9 mouse cellular contexts compared by ENCODE assay signal in the genomic region with DNA sequence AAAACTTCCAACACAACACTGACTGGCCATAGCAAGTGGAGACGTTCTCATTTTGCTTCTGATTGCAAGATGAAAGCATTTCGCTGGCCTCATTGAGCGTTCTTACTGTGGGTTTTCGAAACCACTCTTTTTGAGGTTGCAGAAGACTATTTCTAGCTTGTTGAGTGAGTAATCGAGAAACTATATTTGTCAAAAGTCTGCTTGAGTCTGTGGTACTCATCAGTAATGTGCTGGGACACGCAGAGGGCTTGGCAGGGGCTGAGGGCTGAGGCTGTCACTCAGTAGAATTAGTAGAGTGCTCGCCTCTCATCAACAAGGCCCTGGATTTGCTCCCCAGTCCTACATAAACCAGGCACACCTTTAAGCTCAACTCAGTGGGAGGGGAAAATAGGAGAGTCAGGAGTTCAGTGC. TPM values are rescaled to one million over a fixed set of nuclear protein-coding genes. Genes with fewer than 3 reads are reported as not detected.
DNase-seq lines count a peak whose midpoint lies in the region; ATAC-seq and TF ChIP-seq lines count a peak whose summit lies in the region.
"Had no signal": no experiment of that assay in that cellular context is flagged by ENCODE, and none has a peak within 500 bp of the region (broad histone marks: within the 10 kb centered on the region; RNA-seq: fewer than 3 reads in every experiment).

No protein-coding gene starts in this region.

- peak; percentile 28; the same call in 1 of the 2 replicates for ATAC-seq in embryonic facial prominence, embryonic 14.5 days (ENCODE audit: low read depth)
- no peak for ATAC-seq in liver, postnatal 0 days

- intact Hi-C loops in left cerebral cortex, postnatal 10 days (cut with DNase I) = loop anchor here (5.0 kb wide), 1 partner anchor 81 kb away; no protein-coding TSS in a partner anchor

- no peak for TF ChIP-seq EP300 in liver, postnatal 0 days (IDR thresholded peaks at IDR 0.05; ENCODE audit: low read depth)

- WGBS in embryonic facial prominence, embryonic 14.5 days = 64% methylated on average over 7 of the region's 7 CpGs
- 75% methylated on average over 7 of the region's 7 CpGs for WGBS in liver, postnatal 0 days (ENCODE audit: insufficient replicate concordance)

- peak overlapping the region; percentile 66; the same call in 1 of the 2 replicates for H3K27ac ChIP-seq in embryonic facial prominence, embryonic 14.5 days (replicated peaks; ENCODE audit: low read depth, low read length)
- H3K27ac ChIP-seq in liver, postnatal 0 days (ENCODE audit: low read depth) = peak overlapping the region; percentile 87
- H3K27ac ChIP-seq: hindbrain, embryonic 15.5 days had no signal

- TF ChIP-seq CTCF in liver, postnatal 0 days (IDR thresholded peaks at IDR 0.05; ENCODE audit: low read depth) = no peak

- no peak overlapping the region for H3K9ac ChIP-seq in embryonic facial prominence, embryonic 14.5 days (ENCODE audit: low read depth, low read length)
- no peak overlapping the region for H3K9ac ChIP-seq in liver, postnatal 0 days (replicated peaks)
- H3K9ac ChIP-seq: hindbrain, embryonic 15.5 days had no signal

- no peak overlapping the region for H3K4me3 ChIP-seq in embryonic facial prominence, embryonic 14.5 days (ENCODE audit: low read depth, low read length)
- no peak overlapping the region for H3K4me3 ChIP-seq in liver, postnatal 0 days (ENCODE audit: low read depth, low read length)
- H3K4me3 ChIP-seq: hindbrain, embryonic 15.5 days had no signal

- H3K27me3 ChIP-seq in embryonic facial prominence, embryonic 14.5 days (replicated peaks; ENCODE audit: control insufficient read depth, insufficient read depth, low read length) = no peaks in the 10 kb centered on the region
- no peaks in the 10 kb centered on the region for H3K27me3 ChIP-seq in liver, postnatal 0 days (ENCODE audit: insufficient read depth, low read length)
- H3K27me3 ChIP-seq: hindbrain, embryonic 15.5 days had no signal

- no peaks in the 10 kb centered on the region for H3K36me3 ChIP-seq in embryonic facial prominence, embryonic 14.5 days (ENCODE audit: control insufficient read depth, insufficient read depth, low read length)
- no peaks in the 10 kb centered on the region for H3K36me3 ChIP-seq in liver, postnatal 0 days (replicated peaks; ENCODE audit: insufficient read depth, low read length)

- no peaks in the 10 kb centered on the region for H3K9me3 ChIP-seq in embryonic facial prominence, embryonic 14.5 days (ENCODE audit: control insufficient read depth, low read length)
- no peaks in the 10 kb centered on the region for H3K9me3 ChIP-seq in liver, postnatal 0 days (ENCODE audit: low read length)
- H3K9me3 ChIP-seq: hindbrain, embryonic 15.5 days had no signal

- no peak overlapping the region for H3K4me2 ChIP-seq in embryonic facial prominence, embryonic 14.5 days (ENCODE audit: low read depth, low read length)
- H3K4me2 ChIP-seq in liver, postnatal 0 days (ENCODE audit: low read depth, low read length) = no peak overlapping the region
- H3K4me2 ChIP-seq: hindbrain, embryonic 15.5 days had no signal

- peaks cover 12% of the 10 kb centered on the region; the same call in 1 of the 2 replicates for H3K4me1 ChIP-seq in embryonic facial prominence, embryonic 14.5 days (ENCODE audit: control insufficient read depth, insufficient read depth, low read length)
- peaks cover 49% of the 10 kb centered on the region for H3K4me1 ChIP-seq in liver, postnatal 0 days (ENCODE audit: insufficient read depth)

- peak; percentile 35 to 39 for DNase-seq in left cerebral cortex, adult 18-20 months (ENCODE audit: low spot score in 2 of 2)
- DNase-seq in left cerebral cortex, postnatal 10 days (ENCODE audit: extremely low spot score in 1 of 2, low spot score in 2 of 2) = no peak
- peak; percentile 30 for DNase-seq in NIH3T3 (ENCODE audit: low read depth)
- peak; percentile 53 for DNase-seq in embryonic facial prominence, embryonic 14.5 days (ENCODE audit: low spot score)
- DNase-seq in liver, postnatal 0 days = no peak
- no peak for DNase-seq in layer of hippocampus, postnatal 25 days (ENCODE audit: extremely low spot score in 1 of 2, low spot score in 1 of 2)
- DNase-seq in embryo, embryonic 10 days (ENCODE audit: low spot score) = no peak
- DNase-seq in kidney, adult 8-10 months = no peak

RNA-seq across cellular contexts. Expression of a gene that starts 1.9 kb away (rescaled TPM):
- total RNA-seq in left cerebral cortex, adult 18-20 months (2021) = 1 to 10 TPM; 7.9 to 8.7 TPM
- total RNA-seq in left cerebral cortex, postnatal 10 days (2021) = 1 to 10 TPM; 7.7 to 9.0 TPM
- polyA plus RNA-seq in embryonic facial prominence, embryonic 14.5 days (2014; fragmentation: Nextera tagmentation; extraction: Ambion mirVana) = 16.0 and 16.1 TPM in 2 replicates
- 9.5 and 11.1 TPM in 2 replicates for polyA plus RNA-seq in liver, postnatal 0 days (2015; fragmentation: Nextera tagmentation; extraction: Ambion mirVana)
- total RNA-seq in layer of hippocampus, postnatal 25 days (2021) = 10 to 100 TPM; 10.8 to 10.9 TPM

Comparison
In these comparisons a context has a peak if more than half of its experiments do, and no peak if none do; other contexts are left out.
1. DNase-seq: peak in left cerebral cortex, adult 18-20 months (2 of 2), NIH3T3 (single experiment) and embryonic facial prominence, embryonic 14.5 days (single experiment); none in left cerebral cortex, postnatal 10 days (0 of 2), liver, postnatal 0 days (single experiment), layer of hippocampus, postnatal 25 days (0 of 2), embryo, embryonic 10 days (single experiment) and kidney, adult 8-10 months (0 of 2).